Mouse (Mus musculus) NIH3T3 (cell line): ENCODE results near the gene Olfr1156.

Experiments
- DNase-seq: peaks from one replicate; pipeline ENCODE4 v3.0.0-alpha.2; 2012; ENCODE audit warnings: low read depth

Gene Olfr1156

DNA sequence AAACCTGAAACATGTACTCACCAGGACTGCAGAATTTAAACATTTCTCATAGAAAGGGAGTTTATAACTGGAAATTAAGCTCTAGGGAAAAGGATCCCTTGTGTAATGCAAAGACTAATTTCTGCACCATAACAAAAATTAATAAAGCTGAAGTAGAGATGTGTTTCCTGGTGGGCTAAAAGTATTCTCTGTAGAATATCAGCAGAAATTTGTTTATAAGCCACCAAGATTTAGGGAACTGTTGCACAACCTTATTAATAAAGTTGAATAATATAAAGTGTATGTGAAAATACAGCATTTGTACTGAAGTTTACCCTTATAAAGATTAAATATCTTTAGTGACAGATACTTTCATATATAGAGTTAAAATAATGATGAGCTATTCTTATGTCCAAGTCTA, at the start of gene Olfr1156:
Gene Olfr1156, minus strand, starts transcription at position 101 of the 400 bp plus-strand sequence.
- DNase-seq, result no peak

DNA sequence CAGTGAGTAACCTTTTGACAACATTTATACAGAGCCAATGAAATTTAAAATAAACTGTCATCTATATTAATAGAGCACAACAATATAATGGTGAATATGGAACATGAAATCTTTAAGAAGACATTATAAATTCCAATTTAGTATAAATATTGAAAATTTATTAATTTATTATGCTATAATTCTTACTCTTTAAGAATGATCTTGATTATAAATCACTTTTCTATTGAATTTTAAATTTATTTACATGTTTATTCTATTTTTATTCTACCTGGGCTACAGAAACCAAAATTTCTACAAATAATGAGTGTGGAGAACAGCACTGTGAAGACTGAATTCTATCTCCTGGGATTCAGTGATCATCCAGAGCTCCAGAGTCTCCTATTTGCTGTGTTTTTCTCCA, 36.9 kb upstream of the Olfr1156 start, which contains the start of gene Olfr1158:
Gene Olfr1158, plus strand, starts transcription at position 301 of the 400 bp plus-strand sequence.
- no peak for DNase-seq

DNA sequence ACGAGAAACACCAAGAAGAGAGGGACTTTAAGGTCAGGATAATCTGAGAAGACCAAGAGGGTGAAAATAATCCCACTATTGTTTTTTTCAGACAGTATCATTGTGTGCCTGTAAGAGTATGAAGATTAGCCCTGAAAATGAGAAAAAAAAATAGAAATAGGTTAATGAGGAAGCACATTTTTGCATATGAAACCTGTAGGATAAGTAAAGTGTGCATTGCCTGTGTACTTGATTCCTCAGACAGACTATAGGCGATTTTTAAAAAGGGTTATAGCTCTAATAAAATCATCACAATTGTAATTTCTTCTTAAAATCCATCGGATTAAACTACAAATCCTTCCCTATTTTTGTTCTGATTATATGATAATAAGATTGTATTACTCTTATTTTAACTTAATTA, 21.7 kb upstream of the Olfr1156 start, which contains the start of gene Olfr74:
Gene Olfr74, minus strand, starts transcription at position 101 of the 400 bp plus-strand sequence.
- no peak for DNase-seq

DNA sequence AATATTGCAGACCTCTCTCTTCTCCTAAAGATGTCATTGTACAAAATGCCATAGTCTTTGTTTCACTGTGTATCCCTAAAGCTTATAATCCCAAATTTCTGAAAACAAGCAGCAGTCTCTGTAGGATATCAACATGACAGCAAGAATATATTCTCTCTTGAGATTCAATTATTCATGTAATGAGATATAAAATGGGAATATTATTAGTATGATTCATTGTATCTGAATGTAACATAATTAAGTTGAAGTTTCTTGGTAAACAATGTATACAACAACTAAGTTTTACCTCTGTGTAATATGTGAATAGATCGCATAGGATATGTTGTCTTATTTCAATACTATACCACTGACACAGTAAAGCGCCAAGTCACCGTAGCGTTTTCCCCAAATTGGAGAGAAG, 15.3 kb upstream of the Olfr1156 start, which contains the start of gene Olfr1157:
Gene Olfr1157, minus strand, starts transcription at position 101 of the 400 bp plus-strand sequence.
- no peak for DNase-seq

DNA sequence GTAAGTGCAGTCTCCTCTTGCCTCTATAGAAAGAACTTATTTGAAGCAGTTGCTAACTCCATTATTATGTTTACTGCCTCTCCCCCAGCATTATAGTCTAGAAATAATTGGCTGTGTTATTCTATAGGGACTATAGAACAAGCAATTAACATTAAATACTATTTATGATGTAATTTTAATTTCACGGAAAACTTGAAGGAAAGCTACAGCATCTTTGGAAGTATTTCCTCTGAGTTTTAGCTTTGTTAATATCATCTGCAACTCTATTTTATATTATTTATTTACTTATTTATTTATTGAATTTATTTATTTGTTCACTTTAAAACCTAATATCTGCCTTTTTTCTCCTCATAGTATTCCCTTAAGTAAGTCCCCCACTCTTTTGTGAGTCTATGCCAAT, 7.9 kb downstream of the Olfr1156 start, which contains the start of gene Olfr1155:
Gene Olfr1155, minus strand, starts transcription at position 101 of the 400 bp plus-strand sequence.
- DNase-seq, result no peak

DNA sequence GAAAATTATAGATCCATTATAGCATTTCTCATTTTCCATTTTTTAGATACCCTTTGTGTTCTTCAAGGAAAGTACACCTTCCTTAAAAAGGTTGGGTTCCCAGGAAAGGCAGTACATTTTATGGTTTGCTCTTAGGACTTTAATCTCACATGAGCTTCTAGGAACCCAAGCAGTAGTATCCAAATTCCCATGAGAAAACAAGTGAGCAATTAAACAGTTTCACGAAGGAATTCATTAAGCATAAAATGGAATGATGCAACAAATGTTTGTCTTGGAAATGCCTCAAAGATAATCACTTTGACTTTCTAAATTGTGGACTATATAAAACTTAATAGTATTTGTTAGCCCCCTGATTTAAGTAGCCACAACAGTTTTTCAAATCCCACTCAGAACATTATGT, 47.8 kb downstream of the Olfr1156 start, which contains the start of gene Olfr1154:
Gene Olfr1154, minus strand, starts transcription at position 101 of the 400 bp plus-strand sequence.
- no peak for DNase-seq
